9 mouse cellular contexts compared by ENCODE assay signal in genomic region chr7:4752821-4753570, GRCm38 (mm10). TPM values are rescaled to one million over a fixed set of nuclear protein-coding genes. Genes with fewer than 3 reads are reported as not detected.
DNase-seq lines count a peak whose midpoint lies in the region; ATAC-seq lines count a peak whose summit lies in the region.
"Had no signal": no experiment of that assay in that cellular context is flagged by ENCODE, and none has a peak within 500 bp of the region (broad histone marks: within the 10 kb centered on the region; RNA-seq: fewer than 3 reads in every experiment).

TSS of gene Cox6b2 (minus strand) at chr7:4753094.

- DNase-seq in MEL-GATA-1-ER (ENCODE audit: extremely low read depth, low read depth): peak; percentile 77
- DNase-seq in c-Kit-positive CD71-positive TER-119-positive erythroid progenitor cells, embryonic 14.5 days (ENCODE audit: low spot score): peak; percentile 91
- DNase-seq in frontal cortex, postnatal 10 days (ENCODE audit: low spot score in 2 of 2): peak; percentile 72 to 76
- peak; percentile 58 to 70 for DNase-seq in layer of hippocampus, postnatal 10 days (ENCODE audit: low spot score in 2 of 2)
- DNase-seq in lung, postnatal 36 days: peak; percentile 92
- peak; percentile 95 for DNase-seq in retina, postnatal 1 day
- DNase-seq in thymus, postnatal 36 days: peak; percentile 83 to 91

- 4% methylated on average over 24 of the region's 24 CpGs for WGBS in hindbrain, embryonic 13.5 days

- H3K9ac ChIP-seq in hindbrain, embryonic 13.5 days: peak within 1 kb of the TSS; percentile 43; the same call in 1 of the 2 replicates

- peaks cover 22% of the 10 kb centered on the region for H3K4me1 ChIP-seq in hindbrain, embryonic 13.5 days (replicated peaks)

- peak within 1 kb of the TSS; percentile 51 for H3K4me2 ChIP-seq in hindbrain, embryonic 13.5 days

- no peak within 1 kb of the TSS for H3K27ac ChIP-seq in hindbrain, embryonic 13.5 days

- ATAC-seq in hindbrain, embryonic 13.5 days (ENCODE audit: low FRiP score): peak; percentile 93

- H3K9me3 ChIP-seq in hindbrain, embryonic 13.5 days: no peaks in the 10 kb centered on the region

- peak within 1 kb of the TSS; percentile 33 for H3K4me3 ChIP-seq in hindbrain, embryonic 13.5 days

- 0 out of 2 replicates have a peak, but pooled peaks cover 4% of the 10 kb centered on the region for H3K36me3 ChIP-seq in hindbrain, embryonic 13.5 days

- H3K27me3 ChIP-seq in hindbrain, embryonic 13.5 days: 0 out of 2 replicates have a peak, but pooled peaks cover 17% of the 10 kb centered on the region

RNA-seq across cellular contexts. Expression of gene Cox6b2, which starts in this region (rescaled TPM):
- 16.4 and 21.1 TPM in 2 replicates for polyA plus RNA-seq in hindbrain, embryonic 13.5 days (2015; fragmentation: Nextera tagmentation; extraction: Ambion mirVana)
- total RNA-seq in layer of hippocampus, postnatal 10 days (2021): 1 to 10 TPM; 6.5 to 9.8 TPM
- total RNA-seq: gastrocnemius, adult 8-10 months had no signal
